Mouse (Mus musculus): ENCODE measurements around the gene Srsf2.

Srsf2 gene

DNA sequence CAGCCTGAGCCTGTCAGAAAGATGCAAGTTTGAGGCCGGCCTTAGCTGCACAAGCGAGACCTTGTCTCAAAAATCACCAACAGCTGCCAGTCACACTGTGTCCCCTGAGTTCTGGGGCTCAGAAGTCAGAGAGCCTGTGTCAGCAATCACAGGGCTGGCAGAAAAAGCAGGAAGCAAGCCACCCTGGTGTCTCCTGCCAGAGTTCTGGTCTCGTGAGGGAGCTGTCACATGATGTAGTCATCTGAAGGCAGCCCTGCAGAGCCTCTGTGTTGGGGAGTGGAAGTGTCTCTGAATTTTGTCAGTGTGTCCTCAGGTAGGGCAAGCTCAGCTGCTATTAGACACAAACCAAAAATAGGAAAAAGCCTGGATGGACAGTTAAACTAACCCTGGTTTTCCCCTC lies 15.2 kb upstream of the Srsf2 start:
- TF ChIP-seq GATA4 (IDR thresholded peaks at IDR 0.05; ENCODE audit: insufficient replicate concordance, low read length), result no peak

DNA sequence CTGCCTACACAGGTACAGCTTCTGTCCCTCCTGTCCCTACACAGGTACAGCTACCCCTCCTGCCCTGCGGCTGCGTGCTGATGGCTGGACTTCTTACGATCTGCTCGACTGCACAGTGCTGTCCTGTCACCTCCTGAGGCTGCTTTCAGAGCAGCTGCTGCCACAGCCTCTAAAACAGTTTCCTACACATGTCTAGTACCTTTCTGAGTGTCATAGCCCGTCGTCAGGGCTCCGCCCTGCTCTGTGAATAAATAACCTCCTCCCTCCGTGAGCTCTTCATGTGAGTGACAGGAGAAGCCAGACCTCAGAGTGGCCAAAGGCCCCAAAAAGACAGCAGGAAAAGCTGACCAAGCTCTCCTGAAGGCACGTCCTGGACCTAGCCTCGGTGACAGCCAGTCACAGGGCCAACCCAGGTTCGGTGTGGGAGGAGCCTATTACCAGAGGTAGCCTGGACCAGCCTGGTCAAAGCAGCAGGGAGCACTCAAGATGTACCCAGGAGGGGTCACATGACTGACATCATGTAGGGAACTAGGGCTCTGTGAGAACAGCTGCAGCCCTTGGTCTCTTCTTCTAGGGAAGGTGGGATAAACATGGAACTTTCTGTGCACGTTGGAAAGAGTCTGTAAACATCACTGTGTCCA lies 13.2 kb upstream of the Srsf2 start:
- no peak for TF ChIP-seq GATA4 (IDR thresholded peaks at IDR 0.05; ENCODE audit: insufficient replicate concordance, low read length)

DNA sequence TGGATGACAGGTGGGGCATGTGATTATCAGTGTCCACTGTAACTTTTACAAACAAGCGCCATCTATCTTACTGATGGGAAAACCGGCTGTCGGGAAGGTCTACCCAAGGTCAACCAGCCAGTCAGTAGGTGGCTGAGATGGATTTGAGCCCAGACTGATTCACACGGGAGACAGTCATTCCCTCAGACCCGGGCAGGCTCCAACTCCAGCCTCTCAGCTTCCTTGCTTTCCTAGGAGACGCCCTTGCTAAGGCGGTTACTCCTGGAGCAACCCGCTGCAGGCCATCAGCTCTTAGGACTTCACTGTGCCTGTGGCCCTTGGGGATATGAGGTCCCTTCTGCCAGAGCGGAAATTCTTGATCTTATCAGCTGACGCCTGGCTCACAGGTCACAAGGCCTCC lies 11.6 kb upstream of the Srsf2 start:
- TF ChIP-seq GATA4 (IDR thresholded peaks at IDR 0.05; ENCODE audit: insufficient replicate concordance, low read length), result no peak

DNA sequence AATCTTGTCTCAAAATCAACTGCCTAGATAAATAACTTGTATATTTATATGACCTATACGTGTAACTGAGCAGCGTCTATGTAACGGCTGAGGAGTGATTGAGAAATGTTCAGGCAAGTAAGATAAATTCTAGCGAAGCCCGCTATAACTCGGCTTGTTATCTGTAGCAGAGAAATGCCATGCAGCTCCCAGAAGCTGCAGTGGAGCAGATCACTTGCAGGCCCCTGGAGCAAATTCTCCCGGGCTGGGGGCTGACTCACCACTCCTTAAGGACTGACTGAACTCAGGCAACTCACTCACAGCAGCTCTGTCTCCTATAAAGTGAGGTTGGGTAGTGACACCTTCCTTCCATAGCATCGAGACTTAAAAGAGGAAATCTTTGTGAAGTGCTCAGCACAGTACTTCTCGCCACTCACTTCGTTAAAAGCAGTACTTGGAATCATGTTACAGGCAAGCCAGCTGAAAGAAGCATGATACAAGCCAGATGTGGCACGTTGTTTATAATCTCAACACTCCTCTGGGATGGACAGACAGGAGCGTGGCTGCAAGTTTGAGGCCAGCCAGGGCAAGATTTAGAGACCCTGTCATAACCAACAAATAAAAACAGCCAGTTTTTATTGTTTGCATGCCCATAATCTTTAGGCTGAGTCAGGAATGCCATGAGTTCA lies 4.4 kb upstream of the Srsf2 start:
- TF ChIP-seq GATA4 (IDR thresholded peaks at IDR 0.05; ENCODE audit: insufficient replicate concordance, low read length), result no peak

DNA sequence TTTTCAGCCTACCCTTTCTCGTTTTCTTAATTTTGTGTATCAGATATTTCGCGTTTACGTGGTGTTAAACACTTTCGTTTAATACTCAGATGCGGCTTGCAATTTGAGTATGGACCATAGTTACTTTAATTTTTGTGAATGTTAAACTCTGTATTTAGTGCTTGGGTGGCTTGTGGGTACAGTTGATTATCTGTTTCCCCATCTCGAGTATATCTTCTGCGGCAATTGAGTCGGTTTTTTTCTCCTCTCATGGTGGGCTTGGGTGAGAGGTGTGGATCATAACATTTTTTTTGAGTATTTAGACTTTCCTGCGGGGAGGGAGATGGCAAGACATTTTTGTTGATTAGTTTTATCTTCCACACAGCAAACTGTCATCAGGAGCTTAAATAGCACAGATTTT lies 1.4 kb upstream of the Srsf2 start:
- no peak for TF ChIP-seq GATA4 (IDR thresholded peaks at IDR 0.05; ENCODE audit: insufficient replicate concordance, low read length)

DNA sequence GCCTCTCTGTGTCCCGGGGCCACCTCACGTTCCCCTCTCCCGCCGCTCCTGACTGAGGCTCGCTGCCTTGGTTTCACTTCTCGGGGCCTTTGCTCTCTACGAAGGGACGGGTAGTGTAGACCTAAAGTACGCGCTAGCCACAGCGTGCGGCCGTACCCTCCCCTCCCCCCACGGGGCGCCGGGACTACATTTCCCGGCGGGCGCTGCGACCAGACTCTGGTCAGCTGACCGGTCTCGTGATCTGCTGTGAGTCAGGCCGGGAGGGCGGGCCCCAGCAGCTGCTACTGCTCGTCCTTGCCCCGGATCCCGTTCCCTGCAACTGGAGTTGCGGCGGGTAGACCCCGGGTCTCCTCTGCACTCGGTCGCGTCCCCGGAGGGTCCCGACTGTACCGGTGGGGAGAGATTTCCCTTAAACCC lies 626 bp upstream of the Srsf2 start:
- no peak for TF ChIP-seq GATA4 (IDR thresholded peaks at IDR 0.05; ENCODE audit: insufficient replicate concordance, low read length)

DNA sequence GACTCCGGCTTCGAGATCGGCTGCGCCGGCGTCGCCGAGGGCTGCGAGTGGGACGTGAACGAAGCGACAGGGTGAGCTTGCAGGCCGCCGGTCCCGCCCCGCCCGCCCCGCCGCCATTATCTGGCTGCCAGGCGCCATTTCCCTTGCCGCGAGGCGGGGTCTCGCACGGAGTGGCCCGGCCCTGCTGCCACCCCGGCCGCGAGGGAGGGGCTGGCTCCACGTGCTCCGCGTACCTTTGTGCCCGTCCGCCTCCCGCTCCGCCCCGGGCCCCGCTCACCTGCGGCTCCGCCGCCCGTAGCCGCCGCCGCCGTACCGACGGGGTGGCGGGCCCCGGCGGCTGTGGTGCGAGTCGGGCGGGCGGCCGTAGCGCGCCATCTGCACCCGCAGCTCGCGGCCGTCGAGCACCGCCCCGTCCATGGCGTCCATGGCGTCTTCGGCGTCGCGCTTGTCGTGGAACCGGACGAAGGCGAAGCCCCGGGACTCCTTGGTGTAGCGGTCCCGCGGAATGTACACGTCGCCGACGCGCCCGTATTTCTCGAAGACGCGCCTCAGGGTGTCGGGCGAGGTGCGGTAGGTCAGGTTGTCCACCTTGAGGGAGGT lies 503 bp downstream of the Srsf2 start, which contains the start of gene Mfsd11:
Gene Mfsd11, plus strand, starts transcription at position 150 of the 600 bp plus-strand sequence.
- TF ChIP-seq GATA4 (IDR thresholded peaks at IDR 0.05; ENCODE audit: insufficient replicate concordance, low read length), result peak; percentile 22; the same call in 1 of the 2 replicates

DNA sequence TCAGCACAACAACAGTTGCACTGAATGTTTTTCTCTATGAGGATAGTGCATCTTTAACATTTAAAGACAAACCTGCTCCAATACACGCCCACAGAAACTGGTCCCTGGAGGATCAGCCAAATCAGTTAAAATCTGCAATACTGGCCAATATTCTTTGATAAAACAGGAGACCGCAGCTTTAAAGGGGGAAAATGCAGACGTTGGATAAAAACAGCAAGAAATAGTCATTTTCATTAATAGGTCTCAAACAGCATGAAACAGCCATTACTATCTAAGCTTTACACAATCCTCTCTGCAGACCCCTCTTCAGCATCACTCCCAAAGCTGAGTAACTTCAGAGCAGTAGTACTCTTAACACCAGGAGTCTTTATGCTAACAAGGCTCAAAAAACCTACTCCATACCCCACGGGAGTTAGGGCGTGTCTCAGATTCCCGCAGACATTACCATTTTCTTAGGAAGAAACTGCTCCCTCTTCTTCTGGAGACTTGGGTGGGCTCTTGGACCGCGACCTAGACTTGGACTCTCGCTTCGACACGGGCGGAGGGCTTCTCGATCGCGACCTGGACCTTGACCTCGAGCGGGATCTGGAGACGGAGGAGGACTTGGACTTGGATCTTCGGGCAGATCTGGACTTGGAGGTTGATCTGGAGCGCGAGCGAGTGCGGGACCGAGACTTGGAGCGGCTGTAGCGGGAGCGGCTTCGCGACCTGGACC lies 1.2 kb downstream of the Srsf2 start:
- no peak for TF ChIP-seq GATA4 (IDR thresholded peaks at IDR 0.05; ENCODE audit: insufficient replicate concordance, low read length)

DNA sequence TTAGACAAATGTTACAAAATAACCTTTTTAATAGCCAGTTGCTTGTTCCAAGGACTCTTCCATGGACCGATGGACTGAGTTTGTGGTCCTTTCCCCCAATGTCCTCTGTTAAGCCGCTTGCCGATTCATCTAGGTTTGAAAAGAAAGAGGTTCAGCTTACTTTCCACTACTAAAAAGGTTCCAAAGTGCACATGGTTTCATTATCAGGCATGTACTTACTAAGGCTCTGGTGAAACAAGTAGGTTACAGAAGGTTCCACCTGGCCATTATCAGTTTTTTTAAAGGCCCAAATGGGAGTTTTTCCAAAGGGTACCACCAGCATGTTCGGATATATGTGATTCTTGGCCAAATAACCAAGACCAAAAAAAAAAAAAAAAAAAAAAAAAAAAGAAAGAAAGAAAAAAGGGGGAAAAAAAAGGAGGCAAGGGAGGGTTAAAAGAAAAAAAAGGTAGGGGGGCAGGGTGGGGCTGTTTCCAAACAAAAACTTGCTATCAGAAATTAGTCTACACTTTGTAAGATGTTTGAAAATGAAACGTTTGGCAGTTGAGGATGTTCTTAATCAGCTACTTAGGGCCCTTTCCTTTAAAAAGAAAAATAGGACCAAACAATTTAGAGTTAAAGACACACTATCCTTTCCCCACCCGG lies 1.9 kb downstream of the Srsf2 start:
- no peak for TF ChIP-seq GATA4 (IDR thresholded peaks at IDR 0.05; ENCODE audit: insufficient replicate concordance, low read length)

DNA sequence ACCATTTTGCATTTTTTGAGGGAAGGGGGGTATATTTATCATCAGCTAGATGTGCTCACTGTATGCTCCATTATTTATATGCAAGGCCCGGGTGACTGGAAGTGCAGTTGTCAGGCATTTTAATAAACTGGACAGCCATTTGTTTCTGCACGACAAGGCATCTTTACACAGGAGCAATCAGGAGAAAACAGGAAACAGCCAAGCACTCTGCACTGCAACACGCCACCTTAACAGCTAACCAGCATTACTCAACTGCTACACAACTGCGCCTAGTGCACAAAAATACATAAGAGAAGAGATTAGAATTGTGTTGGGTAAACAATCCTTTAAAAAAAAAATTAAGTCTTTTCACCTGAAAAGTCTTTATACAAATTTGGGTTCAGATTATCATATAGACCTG lies 2.8 kb downstream of the Srsf2 start:
- no peak for TF ChIP-seq GATA4 (IDR thresholded peaks at IDR 0.05; ENCODE audit: insufficient replicate concordance, low read length)

DNA sequence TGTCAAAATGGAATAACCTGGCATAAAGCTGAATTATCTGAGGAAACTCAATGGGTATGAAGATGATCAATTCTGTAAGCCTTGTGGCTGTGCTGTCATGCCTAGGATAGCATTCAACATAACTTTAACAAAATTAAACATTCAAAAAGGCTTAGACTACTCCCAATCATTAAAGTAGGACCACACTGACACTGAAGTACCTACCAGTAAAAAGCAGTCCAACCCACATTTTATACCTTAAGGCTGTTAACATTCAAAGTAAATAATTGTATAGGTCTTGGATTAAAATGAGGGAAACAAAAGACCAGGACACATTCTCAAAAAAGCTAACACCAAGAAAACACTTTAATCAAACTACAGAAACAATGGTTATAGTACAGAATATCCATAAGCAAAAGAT lies 3.3 kb downstream of the Srsf2 start:
- no peak for TF ChIP-seq GATA4 (IDR thresholded peaks at IDR 0.05; ENCODE audit: insufficient replicate concordance, low read length)

DNA sequence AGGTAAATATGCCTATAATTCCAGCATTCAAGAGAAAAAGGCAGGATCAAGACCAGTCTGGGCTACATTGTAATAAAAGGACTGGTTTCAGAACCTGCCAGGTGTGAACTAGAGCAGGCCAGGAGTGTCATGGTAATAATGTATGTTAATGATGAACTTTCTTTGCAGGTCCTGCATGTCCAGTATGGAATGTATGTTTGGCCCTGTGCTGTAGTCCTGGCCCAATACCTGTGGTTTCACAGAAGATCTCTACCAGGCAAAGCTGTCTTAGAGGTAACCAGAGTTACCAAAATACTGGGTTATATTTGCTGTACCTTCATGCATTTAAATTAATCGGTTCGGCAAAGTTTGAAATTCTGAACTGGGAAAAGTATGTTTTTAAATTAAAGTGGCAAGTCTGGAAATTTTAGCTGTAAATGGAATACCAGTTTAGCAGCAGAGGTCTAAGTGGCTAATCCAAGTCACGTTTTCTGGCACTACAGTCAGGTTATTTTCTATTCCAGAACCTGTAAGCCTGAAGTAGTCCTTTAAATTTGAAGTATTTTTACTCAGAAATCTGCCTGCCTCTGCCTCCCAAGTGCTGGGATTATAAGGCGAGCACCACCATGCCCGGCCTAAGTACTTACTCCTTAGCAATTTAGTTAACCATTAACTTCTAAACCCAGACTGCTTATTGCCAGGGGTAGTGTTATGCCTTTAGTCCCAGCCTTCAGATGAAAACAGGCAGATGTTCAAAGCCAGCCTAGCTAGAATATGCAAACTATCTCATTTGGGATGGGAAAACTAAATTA lies 4.6 kb downstream of the Srsf2 start:
- TF ChIP-seq GATA4 (IDR thresholded peaks at IDR 0.05; ENCODE audit: insufficient replicate concordance, low read length), result no peak

DNA sequence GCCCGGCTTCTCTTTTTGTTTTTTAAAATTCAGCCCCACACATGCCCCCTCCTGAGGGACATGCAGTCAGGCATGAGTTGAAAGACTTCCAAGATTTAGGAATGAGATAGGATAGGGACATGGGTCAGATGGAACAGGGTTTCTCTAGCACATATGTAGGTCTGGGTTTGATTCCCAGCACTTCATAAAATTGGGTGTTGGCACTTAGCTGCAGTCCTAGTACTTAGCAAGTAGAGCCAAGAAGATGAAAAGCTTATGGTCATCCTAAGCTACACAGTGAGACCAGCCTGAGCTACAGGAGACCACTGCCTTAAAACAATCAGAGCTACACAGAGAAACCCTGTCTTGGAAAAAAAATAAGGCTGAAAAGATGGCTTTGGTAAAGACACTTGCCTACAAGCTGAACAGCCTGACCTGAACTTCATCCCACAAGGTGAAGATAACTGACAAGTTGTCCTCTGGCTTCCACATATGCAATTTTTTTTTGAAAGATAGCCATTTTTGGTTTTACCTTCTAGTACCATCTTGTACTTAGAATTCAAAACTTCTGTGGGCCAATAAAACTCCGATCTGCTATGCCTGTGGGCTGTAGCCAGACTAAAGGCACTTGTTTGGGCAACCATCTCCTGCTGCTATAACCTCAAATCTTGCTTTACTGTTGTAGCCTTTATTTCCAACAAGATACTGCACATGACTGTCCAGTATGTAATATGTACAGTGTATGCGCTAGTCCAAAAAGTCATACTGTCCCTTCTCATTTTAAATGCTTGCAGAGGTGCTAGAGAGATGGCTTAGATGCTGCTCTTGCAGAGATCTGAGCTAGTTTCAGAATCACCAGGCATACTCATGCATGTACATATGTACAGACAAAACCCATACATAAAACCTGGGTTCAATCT lies 5.5 kb downstream of the Srsf2 start:
- TF ChIP-seq GATA4 (IDR thresholded peaks at IDR 0.05; ENCODE audit: insufficient replicate concordance, low read length), result no peak

Data from liver, adult (tissue).